Mouse (Mus musculus) intestine, embryonic 16.5 days (tissue): ENCODE data around the gene Vps33b. TPM values are rescaled to one million over a fixed set of nuclear protein-coding genes. Genes with fewer than 3 reads are reported as not detected.

Experiments used
- ATAC-seq: fragments of 200-750 bp; cut with Nextera tagmentation; 2 replicates; pipeline ENCODE4 v1.8.0; 2017; ENCODE audit warnings: moderate TSS enrichment, moderate library complexity
- H3K27ac ChIP-seq: fragments of 300-500 bp; sonication (generic); 2 replicates; pipeline ENCODE4 v1.5.1; 2014; ENCODE audit warnings: mild to moderate bottlenecking, low read length
- H3K27me3 ChIP-seq: fragments of 300-500 bp; sonication (generic); replicated peaks from 2 replicates; pipeline ENCODE4 v1.6.1; 2014; ENCODE audit warnings: low read length, control low read depth, mixed read lengths; ENCODE audit not compliant: control insufficient read depth, insufficient read depth
- H3K36me3 ChIP-seq: fragments of 300-500 bp; sonication (generic); 2 replicates; pipeline ENCODE4 v1.6.1; 2014; ENCODE audit warnings: low read length, control low read depth; ENCODE audit not compliant: control insufficient read depth, insufficient read depth
- H3K4me1 ChIP-seq: fragments of 300-500 bp; sonication (generic); 2 replicates; pipeline ENCODE4 v1.6.1; 2014; ENCODE audit warnings: low read length, control low read depth, mixed read lengths; ENCODE audit not compliant: control insufficient read depth, insufficient read depth
- H3K4me2 ChIP-seq: fragments of 300-500 bp; sonication (generic); 2 replicates; pipeline ENCODE4 v1.6.1; 2014; ENCODE audit warnings: low read depth, low read length, control low read depth
- H3K4me3 ChIP-seq: fragments of 300-500 bp; sonication (generic); 2 replicates; pipeline ENCODE4 v1.5.1; 2014; ENCODE audit warnings: mild to moderate bottlenecking, low read length
- H3K9ac ChIP-seq: fragments of 300-500 bp; sonication (generic); 2 replicates; pipeline ENCODE4 v1.6.1; 2014; ENCODE audit warnings: low read depth, low read length
- H3K9me3 ChIP-seq: fragments of 300-500 bp; sonication (generic); 2 replicates; pipeline ENCODE4 v1.6.1; 2016; ENCODE audit warnings: low read length, control low read depth; ENCODE audit not compliant: control insufficient read depth
- WGBS: fragments of 180-500 bp; shearing (Covaris S2); extraction: QIAGEN DNeasy Blood & Tissue Kit; methylation state at CpG from one replicate; pipeline ENCODE4 v1.1.7; 2014; 5-methylcytosine and 5-hydroxymethylcytosine counted together
- polyA plus RNA-seq: library from polyadenylated mRNA; unstranded; fragments of >200 nt; fragmentation: Nextera tagmentation; extraction: Ambion mirVana; gene quantifications from 2 replicates; pipeline ENCODE4 v1.2.1, GENCODE M21; 2015

The Vps33b gene
- 15.9 and 16.1 TPM in 2 replicates for polyA plus RNA-seq

DNA sequence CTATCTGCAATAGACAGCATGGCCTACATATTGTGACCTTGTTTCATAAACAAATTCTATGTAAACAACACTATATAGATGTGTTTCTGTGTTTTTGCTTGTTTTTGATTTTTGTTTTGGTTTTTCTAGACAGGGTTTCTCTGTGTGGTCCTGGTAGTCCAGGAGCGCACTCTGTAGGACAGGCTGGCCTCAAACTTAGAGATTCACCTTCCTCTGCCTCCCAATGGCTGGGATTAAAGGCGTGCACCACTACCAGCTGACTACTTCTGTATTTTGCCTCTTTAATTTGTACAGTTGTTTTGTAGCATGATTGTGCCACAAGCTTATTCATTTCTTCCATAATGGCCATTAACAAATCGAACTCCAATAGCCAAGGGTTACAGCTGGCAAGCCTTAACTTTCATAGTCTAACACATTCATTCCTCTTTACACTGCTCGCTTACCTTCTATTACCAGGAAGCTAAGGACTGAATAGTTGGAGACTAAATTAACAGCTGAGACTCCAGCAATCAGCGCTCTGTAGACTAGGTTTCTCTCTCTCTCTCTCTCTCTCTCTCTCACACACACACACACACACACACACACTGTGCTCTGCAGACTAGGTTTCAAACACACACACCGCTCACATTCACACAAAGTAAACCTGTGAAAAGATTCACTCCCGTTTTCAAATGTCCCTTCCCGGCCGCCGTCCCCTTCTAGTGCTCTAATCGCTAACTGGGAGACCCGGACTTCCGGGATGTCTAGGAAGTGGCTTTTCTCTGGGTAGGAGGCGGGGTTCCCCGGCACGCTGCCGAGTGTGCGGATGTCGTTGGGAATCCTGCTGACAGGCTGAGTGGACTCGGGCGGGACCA lies at the start of gene Vps33b:
Gene Vps33b (plus strand): TSS at position 753 of the 854 bp plus-strand sequence.
- Histone ChIP-seq H3K4me1 (peaks cover 12% of the 10 kb centered on the region), H3K36me3 (peaks cover 12% of the 10 kb centered on the region), H3K27ac (peak within 1 kb of the TSS; percentile 65), H3K27me3 (no peaks in the 10 kb centered on the region), H3K9me3 (no peaks in the 10 kb centered on the region), H3K4me2 (peak within 1 kb of the TSS; percentile 84), H3K9ac (peak within 1 kb of the TSS; percentile 86), H3K4me3 (peak within 1 kb of the TSS; percentile 79)
- WGBS: 4% methylated on average over 21 of the region's 21 CpGs
- peak; percentile 96 for ATAC-seq

DNA sequence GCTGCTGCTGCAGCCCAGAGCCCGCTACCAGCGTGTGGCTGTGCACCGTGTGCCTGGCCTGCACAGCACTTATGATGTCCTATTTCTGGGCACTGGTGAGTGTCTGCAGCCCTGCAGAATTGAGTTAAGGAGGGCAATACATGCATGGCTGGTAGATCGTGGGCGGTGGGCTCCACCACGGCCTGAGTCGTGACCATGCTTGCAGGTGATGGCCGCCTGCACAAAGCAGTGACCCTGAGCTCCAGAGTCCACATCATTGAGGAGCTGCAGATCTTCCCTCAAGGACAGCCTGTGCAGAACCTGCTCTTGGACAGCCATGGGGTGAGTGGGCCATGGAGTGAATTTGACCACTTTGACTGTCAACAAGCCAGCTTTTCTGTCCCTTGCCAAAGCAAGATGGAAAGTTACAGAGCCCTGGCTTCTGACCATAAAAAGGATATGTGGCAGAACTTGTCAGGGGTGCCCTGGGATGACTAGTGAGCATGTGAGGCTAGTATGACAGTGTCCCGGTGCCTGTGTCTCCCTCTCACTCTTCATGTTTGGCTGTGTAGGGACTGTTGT lies 49.1 kb upstream of the Vps33b start:
- H3K9me3 ChIP-seq: no peaks in the 10 kb centered on the region
- 94% methylated on average over 9 of the region's 9 CpGs for WGBS
- no peak overlapping the region for H3K4me2 ChIP-seq
- H3K27me3 ChIP-seq: no peaks in the 10 kb centered on the region
- H3K36me3 ChIP-seq: peaks cover 22% of the 10 kb centered on the region; the same call in 1 of the 2 replicates
- no peak for ATAC-seq
- H3K4me3 ChIP-seq: no peak overlapping the region
- 0 out of 2 replicates have a peak, but pooled peaks cover under 1% of the 10 kb centered on the region for H3K4me1 ChIP-seq
- H3K27ac ChIP-seq: no peak overlapping the region
- H3K9ac ChIP-seq: no peak overlapping the region

DNA sequence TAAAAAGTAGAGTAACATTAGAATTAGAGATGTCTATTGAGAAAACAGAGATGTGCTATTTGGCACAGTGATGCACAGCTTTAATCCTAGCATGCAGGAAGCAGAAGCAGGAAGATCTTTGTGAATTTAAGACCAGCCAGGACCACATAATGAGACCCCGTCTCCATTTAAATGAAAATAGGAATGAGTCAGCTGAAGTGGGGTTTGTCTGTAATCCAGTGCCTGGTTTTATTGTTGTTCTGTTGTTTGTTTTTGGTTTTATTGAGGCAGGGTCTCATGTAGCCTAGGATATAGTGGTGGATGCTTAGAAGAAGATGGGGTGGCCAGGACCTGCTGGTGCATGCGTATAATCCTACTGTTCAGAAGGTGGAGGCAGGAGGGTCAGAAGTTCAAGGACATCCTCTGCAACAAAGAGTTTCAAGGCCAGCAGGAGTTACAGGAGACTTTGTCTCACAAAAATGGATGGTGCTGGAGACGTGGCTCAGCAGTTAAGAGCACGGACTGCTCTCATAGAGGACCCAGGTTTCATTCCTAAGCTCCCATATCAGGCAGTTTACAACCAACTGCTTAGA lies 48.2 kb upstream of the Vps33b start:
- Histone ChIP-seq H3K27me3 (no peaks in the 10 kb centered on the region), H3K4me1 (no peaks in the 10 kb centered on the region), H3K27ac (no peak overlapping the region), H3K4me3 (no peak overlapping the region), H3K9ac (no peak overlapping the region), H3K36me3 (peaks cover 22% of the 10 kb centered on the region; the same call in 1 of the 2 replicates), H3K9me3 (no peaks in the 10 kb centered on the region), H3K4me2 (no peak overlapping the region)
- WGBS: 83% methylated on average over 4 of the region's 4 CpGs
- ATAC-seq: no peak

DNA sequence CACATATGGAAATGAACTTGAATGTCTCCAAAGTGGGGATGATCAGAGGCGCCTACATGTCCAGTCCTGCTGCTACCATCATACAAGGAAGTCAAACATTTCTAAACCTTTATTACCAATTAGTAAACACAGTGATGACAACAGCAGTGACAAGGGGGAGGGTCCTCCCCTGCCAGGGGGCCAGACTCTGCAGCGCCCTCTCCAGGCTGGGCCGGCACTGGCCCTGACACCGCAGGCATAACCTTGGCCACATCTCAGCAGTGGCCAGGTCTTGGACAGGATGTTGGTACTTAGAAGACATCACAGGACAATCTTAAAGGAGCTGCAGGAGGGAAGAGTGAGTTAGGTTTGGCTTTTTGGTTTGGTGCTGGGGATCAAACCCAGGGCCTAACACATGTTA lies 42.4 kb upstream of the Vps33b start:
- no peak overlapping the region for H3K4me2 ChIP-seq
- H3K9me3 ChIP-seq: no peaks in the 10 kb centered on the region
- H3K9ac ChIP-seq: no peak overlapping the region
- 91% methylated on average over 4 of the region's 4 CpGs for WGBS
- peaks cover 3% of the 10 kb centered on the region; the same call in 1 of the 2 replicates for H3K4me1 ChIP-seq
- ATAC-seq: no peak
- H3K27ac ChIP-seq: no peak overlapping the region
- peaks cover 17% of the 10 kb centered on the region; the same call in 1 of the 2 replicates for H3K36me3 ChIP-seq
- no peaks in the 10 kb centered on the region for H3K27me3 ChIP-seq
- no peak overlapping the region for H3K4me3 ChIP-seq

DNA sequence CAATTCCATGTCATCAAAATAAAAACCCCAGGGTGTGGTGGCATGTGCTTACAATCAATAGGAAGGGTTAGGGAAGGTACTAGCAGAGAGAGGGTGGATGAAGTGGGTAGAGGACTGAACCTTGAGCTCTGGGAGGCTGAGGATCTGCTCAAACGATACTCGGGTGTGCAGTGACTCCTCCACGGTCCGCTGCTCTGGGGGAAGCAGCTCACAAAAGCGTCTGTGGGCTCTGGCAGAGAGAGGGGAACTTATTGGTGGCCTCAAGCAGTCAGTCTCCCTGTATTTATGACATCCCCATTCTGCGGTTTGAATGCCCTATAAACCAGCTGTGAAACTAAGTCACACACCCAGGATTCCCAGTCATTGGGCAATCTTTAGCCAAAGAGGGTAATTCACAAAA lies 39.3 kb upstream of the Vps33b start:
- H3K4me3 ChIP-seq: peak overlapping the region; percentile 4; the same call in 1 of the 2 replicates
- H3K4me1 ChIP-seq: peaks cover 7% of the 10 kb centered on the region
- H3K27me3 ChIP-seq: no peaks in the 10 kb centered on the region
- H3K4me2 ChIP-seq: 0 out of 2 replicates have a peak overlapping the region, but pooled peaks have one; percentile 61
- ATAC-seq: no peak
- H3K9ac ChIP-seq: peak overlapping the region; percentile 27; the same call in 1 of the 2 replicates
- H3K36me3 ChIP-seq: peaks cover 11% of the 10 kb centered on the region; the same call in 1 of the 2 replicates
- 60% methylated on average over 6 of the region's 6 CpGs for WGBS
- H3K9me3 ChIP-seq: no peaks in the 10 kb centered on the region
- no peak overlapping the region for H3K27ac ChIP-seq

DNA sequence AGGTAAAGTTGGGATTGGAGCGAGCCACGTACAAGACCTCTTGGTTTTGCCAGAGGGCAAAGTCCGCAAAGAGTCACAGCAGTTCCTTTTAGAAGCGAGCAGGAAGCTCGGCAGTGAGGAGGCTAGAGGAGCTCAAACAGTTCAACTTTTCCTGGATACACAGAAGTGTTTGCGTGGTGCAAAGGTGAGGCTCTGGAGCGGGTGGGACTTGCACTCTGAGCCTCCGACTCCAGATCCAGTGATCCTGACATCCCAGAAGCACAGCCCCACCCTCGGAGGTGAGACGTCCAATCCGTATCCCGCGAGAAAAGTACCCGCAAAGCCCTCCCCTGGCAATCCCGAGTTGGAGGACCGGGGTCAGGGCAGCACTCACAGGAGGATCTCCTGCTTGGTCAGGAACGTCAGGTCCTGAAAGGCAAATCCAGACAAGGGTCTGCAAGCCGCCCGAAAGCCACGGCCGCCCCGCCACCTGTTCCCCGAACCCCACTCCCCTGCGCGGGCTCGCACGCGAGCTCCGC lies 37.4 kb upstream of the Vps33b start:
- ATAC-seq: peak; percentile 75
- Histone ChIP-seq H3K9ac (peak overlapping the region; percentile 78), H3K4me1 (peaks cover 7% of the 10 kb centered on the region), H3K27ac (peak overlapping the region; percentile 93), H3K4me3 (peak overlapping the region; percentile 78), H3K4me2 (peak overlapping the region; percentile 61), H3K27me3 (no peaks in the 10 kb centered on the region), H3K9me3 (no peaks in the 10 kb centered on the region), H3K36me3 (peaks cover 9% of the 10 kb centered on the region; the same call in 1 of the 2 replicates)
- under 1% methylated on average over 29 of the region's 29 CpGs for WGBS

DNA sequence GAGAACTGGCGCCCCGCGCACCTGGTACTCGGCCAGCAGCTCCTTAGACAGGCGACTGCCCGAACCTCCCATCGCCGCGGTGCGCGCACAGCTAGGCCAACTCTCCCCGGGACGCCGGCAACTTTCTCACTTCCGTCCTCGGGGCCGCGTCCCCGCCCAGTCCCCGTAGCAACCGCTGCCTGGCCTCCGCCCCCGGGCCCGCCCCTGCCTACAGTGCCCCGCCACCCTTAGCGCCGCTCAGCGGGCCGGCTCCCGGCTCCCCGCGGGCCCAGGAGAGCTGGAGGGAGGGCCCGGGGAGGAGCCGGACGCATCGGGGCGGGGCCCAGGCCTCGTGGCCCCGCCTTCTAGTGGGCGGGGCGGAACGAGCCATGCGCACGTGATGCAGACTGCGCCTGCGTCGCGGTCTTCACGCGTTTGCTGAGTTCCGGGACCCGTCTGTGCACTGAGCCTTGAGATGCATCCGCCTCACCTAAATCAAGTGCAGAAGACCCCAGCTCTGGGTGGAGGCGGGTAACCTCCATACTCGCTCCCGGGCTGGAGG lies 36.9 kb upstream of the Vps33b start, which contains the start of the genes Cib1 and Gdpgp1:
Gene Cib1 (minus strand): TSS at position 325 of the 541 bp plus-strand sequence.
Gene Gdpgp1 (plus strand): TSS at position 377 of the 541 bp plus-strand sequence.
- H3K4me2 ChIP-seq: peak within 1 kb of the TSS; percentile 61
- H3K4me3 ChIP-seq: peak within 1 kb of the TSS; percentile 78
- no peaks in the 10 kb centered on the region for H3K9me3 ChIP-seq
- H3K27me3 ChIP-seq: no peaks in the 10 kb centered on the region
- H3K27ac ChIP-seq: peak within 1 kb of the TSS; percentile 93
- H3K36me3 ChIP-seq: 0 out of 2 replicates have a peak, but pooled peaks cover 4% of the 10 kb centered on the region
- peak; percentile 99 for ATAC-seq
- H3K4me1 ChIP-seq: peaks cover 7% of the 10 kb centered on the region
- under 1% methylated on average over 56 of the region's 56 CpGs for WGBS
- H3K9ac ChIP-seq: peak within 1 kb of the TSS; percentile 78

DNA sequence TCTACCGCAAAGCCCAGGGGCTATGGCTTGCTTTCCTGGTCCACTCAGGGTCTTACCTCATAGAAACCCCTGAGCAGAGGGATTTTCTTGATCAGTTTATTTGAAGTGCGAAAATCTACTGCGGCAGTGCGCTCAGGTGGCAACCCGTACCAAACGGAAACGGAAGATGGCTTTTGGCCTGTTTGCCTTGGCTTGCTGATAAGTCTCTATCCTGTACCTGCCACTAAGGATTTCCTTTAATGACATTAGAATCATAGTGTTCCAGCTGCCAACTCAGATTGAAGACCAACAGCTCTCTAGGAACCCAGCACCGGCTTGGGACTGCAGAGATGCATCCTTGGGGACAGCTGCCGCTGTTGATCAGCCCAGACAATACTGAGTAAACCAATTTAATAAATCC lies 35.6 kb upstream of the Vps33b start:
- ATAC-seq: no peak
- WGBS: 56% methylated on average over 9 of the region's 9 CpGs
- Histone ChIP-seq H3K4me1 (peaks cover 7% of the 10 kb centered on the region), H3K27ac (no peak overlapping the region), H3K36me3 (peaks cover 6% of the 10 kb centered on the region; the same call in 1 of the 2 replicates), H3K4me3 (peak overlapping the region; percentile 78), H3K27me3 (no peaks in the 10 kb centered on the region), H3K9me3 (no peaks in the 10 kb centered on the region), H3K9ac (peak overlapping the region; percentile 75; the same call in 1 of the 2 replicates), H3K4me2 (peak overlapping the region; percentile 59)
